Mouse (Mus musculus): Measurements from ENCODE around the gene Mycn.

- TF ChIP-seq CTCF (conservative IDR thresholded peaks at IDR 0.05; ENCODE audit: insufficient read depth, insufficient read length, low read depth, low read length), result no peak
- no peak for TF ChIP-seq POLR2A (IDR thresholded peaks at IDR 0.05; ENCODE audit: low read depth, low read length)
Observed at GRCm38 (mm10) chr12:12910356-12910979, 31.2 kb downstream of the Mycn start.
